Mouse (Mus musculus): ENCODE results near the gene Sept3.

The Sept3 gene

GRCm38 (mm10) chr15:82341036-82341501, 66.4 kb downstream of the Sept3 start:
- no peak for DNase-seq

- DNase-seq, result no peak
These were observed 67.2 kb downstream of the Sept3 start for GRCm38 (mm10) chr15:82341675-82342542.

GRCm38 (mm10) chr15:82342543-82342935, 67.8 kb downstream of the Sept3 start:
- no peak for DNase-seq

GRCm38 (mm10) chr15:82343368-82344287, 68.9 kb downstream of the Sept3 start:
- DNase-seq, result no peak

All from right cerebral cortex, postnatal 4 days (tissue).